Mouse (Mus musculus): ENCODE results near the gene BC051665.

DNA sequence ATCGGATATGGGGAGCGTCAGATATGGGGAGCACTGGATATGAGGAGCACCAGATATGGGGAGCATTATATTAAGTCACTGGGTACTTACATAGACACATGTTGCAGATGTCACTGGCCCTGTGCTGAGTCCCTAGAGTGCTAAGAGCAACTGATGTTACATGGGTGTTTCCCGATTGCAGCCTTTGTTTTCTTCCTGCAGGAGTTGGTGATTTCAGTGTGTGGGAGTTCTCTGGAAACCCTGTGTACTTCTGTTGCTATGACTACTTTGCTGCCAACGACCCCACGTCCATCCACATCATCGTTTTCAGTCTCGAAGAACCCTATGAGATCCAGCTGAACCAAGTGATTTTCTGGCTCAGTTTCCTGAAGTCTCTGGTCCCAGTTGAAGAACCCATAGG, 35.2 kb downstream of the BC051665 start:
- no peak for TF ChIP-seq CTCF (IDR thresholded peaks at IDR 0.05; ENCODE audit: control insufficient read depth, insufficient read depth, low read length)
- no peak for TF ChIP-seq POLR2A (IDR thresholded peaks at IDR 0.05; ENCODE audit: borderline replicate concordance, control insufficient read depth, low read depth, low read length)
